Mouse (Mus musculus): ENCODE measurements around the gene Zfp941.

The Zfp941 gene

GRCm38 (mm10) chr7:140840750-140841735 lies 19.1 kb upstream of the Zfp941 start:
- DNase-seq, result no peak

GRCm38 (mm10) chr7:140839556-140839955 lies 17.6 kb upstream of the Zfp941 start:
- no peak for DNase-seq

GRCm38 (mm10) chr7:140836243-140837115 lies 14.5 kb upstream of the Zfp941 start:
- no peak for DNase-seq

DNA sequence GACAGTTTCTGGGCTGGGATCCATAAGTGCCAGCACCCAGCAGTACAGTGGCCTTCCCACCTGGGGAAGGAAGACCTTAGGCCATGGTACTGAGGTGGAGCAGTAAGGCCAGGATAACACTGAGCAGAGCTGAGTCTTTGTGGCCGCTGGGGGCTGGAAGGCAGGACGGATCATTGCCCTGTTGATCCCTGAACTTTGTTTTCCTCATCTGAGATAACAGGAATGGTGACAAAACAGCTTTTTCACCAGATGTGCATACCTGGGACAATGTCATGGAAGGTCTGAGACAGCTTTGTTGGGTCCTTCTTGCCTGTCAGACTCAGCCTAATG lies 13.7 kb upstream of the Zfp941 start:
- no peak for DNase-seq

- peak in 1 of 2 experiments; percentile 43 for DNase-seq
Measured at GRCm38 (mm10) chr7:140834968-140835757, 13.2 kb upstream of the Zfp941 start, which contains the start of gene Urah. Gene Urah, plus strand, starts transcription at chr7:140835018.

DNA sequence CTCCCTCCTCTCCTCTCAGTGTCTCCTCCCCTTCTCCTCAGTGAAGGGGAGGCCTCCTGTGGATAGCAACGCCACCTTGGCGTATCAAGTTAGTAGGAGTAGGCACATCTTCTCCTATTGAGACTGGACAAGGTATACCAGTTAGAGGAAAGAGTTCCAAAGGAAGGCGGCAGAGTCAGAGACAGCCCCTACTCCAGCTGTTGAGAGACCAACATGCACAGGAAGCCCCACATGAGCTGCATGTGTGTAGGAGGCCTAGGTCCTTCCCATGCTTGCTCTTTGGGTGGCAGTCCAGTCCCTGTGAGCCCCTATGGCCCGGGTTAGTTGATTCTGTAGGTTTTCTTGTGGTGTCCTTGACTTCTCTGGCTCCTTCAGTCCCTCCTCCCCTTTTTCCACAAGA lies 11.4 kb upstream of the Zfp941 start:
- no peak for DNase-seq

DNA sequence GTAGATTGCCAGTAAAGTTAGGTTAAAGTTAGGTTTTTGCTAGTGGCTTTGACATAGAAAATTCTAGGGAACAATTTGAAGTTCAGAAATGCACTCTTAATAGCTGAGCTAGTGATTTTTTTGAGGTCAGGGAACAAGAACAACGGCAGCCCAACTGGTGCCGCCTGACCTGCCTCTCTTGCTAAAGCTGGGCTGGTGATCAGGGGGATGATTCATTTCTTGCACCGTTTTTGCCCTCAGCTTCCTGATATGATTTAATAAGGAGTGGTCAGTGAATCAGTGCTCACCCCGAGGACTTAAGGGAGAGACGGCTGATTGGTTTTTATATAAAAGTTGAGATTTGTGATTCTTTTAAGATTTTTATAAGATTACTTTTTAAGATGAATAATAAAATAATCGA lies 9.5 kb upstream of the Zfp941 start:
- DNase-seq, result no peak

DNA sequence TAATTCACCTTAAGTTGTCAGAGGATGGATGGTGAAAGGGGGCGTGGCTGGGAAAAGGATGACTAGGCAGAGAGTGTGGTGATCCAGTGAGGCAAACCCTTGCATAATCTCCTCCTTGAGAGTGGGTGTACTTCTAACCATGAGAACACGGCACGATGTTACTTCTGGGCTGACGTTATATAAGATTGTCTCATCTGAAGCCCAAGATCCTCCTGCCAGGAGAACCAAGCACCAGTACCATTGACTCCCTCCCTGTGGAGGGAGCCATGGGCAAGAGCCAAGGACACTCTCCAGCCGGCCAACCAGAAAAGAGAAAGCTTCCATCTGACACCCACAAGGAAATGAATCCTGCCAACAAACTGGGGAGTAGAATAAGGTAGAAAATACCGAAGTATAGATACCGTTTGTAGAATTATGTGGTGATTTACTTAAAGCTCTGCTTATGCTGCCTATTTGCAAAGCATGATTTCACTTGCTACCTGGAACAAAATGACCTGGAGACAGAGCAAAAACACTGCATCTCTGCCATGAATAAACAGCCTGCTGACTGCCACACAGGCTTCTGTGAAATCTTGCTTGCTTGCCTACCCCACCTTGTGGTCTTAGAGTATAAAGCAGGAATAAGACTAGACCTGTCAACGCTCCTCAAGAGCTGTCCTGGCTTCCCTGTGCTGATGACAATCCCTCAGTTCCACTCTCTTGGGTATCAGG lies 6.3 kb upstream of the Zfp941 start:
- peak; percentile 77 to 78 for DNase-seq

DNA sequence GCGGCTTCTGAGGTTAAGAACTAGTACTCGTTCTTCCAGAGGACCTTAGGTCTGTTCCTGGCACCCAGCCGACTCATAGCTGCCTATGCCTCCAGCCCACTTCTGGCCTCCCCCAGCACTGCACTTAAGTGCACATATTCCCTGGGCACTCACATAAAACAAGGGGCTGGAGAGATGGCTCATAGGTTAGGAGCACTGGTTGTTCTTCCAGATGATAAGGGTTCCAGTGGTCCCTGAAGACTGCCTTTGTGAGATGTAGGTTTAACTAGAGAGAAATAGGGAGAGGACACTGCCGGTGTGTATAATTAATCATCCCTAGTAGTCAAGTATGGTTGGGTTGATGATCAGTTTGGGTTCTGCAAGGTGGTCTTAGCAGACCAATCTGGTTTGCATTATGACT lies 753 bp upstream of the Zfp941 start:
- peak in 1 of 2 experiments; percentile 32 for DNase-seq

DNA sequence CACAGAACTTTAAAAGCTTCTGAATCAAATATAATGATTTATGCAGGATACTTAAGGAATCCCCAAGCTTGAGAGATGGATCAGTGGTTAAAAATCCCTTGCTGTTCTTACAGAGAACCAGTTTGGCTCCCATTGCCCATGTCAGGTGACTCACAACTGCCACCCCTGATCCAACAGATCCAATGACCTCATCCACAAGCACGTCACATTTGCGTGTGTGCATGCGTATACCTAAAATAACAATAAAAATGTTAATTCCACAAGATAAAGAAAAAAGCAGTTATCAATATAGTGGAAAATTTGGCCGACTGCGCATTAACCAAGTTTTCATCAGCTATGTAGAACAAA lies 699 bp downstream of the Zfp941 start:
- DNase-seq, result peak in 1 of 2 experiments; percentile 30

DNA sequence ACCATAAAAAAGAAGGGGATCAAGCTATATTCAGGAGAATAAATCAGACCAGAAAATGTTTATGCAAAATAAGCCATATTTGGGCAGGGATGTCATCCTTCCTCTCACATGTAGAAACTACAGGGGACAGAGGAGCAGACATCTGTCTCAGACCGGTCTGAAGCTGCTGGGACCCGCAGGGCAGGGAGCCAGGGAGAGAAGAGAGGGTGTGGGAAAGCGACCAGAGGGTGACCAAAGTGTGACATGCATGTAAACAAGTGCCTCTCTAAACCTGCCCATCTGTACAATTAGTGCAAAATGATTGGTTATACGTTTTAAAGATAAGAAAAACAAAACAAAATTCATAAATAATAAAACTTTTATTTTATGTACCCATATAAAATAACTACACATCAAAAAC lies 1.8 kb downstream of the Zfp941 start:
- DNase-seq, result peak in 1 of 2 experiments; percentile 38

GRCm38 (mm10) chr7:140812850-140813249 lies 9.1 kb downstream of the Zfp941 start:
- DNase-seq, result no peak

- DNase-seq, result no peak
Measured at GRCm38 (mm10) chr7:140811714-140812113, 10.3 kb downstream of the Zfp941 start.

GRCm38 (mm10) chr7:140810496-140810895 lies 11.5 kb downstream of the Zfp941 start:
- no peak for DNase-seq

GRCm38 (mm10) chr7:140805704-140806103 lies 16.3 kb downstream of the Zfp941 start:
- DNase-seq, result peak; percentile 30 to 49

DNA sequence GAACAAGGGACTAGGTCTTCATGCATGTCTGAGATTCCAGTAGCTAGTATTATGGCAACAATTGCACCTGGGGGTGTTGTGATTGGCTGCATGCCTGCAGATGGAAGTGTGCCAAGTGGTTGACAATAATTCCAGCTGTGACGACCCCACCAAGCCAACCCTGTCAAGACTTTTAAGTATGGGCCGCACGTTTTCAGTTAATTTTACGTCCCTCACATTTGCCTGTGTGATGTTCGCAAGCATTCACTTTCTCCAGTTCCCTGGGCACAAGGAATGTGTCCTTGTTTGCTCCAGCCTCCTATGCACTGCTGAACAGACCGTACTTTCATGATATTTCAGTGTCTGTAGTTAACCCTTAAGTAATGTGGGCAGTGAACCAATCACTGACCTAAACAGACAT lies 19.3 kb downstream of the Zfp941 start:
- no peak for DNase-seq

- no peak for DNase-seq
Measured at GRCm38 (mm10) chr7:140798212-140798611, 23.8 kb downstream of the Zfp941 start.

DNA sequence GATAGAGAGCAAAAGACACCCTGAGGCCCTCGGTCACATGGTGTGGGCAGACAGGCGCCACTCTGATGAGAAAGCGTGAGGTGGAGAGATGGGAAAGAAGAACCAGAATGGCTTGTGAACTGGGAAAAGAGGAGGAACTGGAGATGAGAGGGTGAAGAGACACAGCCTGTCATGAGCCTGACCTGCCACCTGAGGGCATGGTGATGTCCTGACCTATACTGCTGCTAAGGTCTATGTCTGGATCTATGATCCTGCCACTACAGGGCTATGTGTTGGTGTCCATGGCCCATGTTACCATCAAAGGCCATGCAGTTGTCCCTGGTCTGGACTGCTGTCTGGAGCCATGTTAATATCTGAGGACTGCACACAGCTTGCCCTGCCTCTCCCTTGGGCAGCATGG lies 24.4 kb downstream of the Zfp941 start:
- DNase-seq, result no peak

DNA sequence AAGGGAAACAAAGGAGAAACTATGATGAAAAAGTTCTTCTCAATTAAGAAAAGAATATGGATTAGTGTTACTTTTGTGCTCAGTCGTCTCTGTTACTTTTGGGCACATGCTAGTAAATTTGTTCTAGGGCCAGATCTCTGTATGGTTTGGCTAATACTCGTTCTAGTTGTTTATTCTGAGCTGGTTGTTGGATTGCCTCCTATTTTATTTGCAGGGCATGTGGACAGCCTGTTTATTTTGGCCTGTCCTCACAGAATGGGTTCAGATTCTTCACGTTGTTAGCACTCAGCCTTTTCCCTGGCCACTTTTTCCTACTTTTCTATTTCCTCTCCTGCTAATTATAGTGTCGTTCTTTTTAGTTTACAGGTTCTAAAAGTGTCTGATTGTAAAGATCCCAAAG lies 28.4 kb downstream of the Zfp941 start:
- DNase-seq, result no peak

DNA sequence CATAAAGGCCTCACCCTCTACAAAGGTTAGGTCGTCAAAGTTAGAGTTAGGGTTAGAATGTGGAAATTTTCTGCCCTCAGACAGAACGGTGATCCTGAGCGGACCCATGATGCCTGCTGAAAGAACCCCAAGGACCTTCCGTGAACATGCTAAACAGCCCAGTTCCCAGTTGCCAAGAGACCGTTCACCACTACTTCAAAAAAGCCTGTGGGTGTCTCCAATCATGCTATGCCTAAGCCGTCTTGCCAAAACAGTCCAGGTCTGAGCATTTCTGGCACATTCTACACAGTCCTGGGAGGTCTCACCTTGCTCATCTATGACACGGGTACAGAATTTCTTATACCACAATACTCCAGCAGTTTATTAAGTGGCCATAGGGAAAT lies 33.9 kb downstream of the Zfp941 start:
- no peak for DNase-seq

- DNase-seq, result no peak
Measured at GRCm38 (mm10) chr7:140787406-140788052, 34.4 kb downstream of the Zfp941 start, which contains the start of gene Syce1. Gene Syce1, minus strand, starts transcription at chr7:140787852.

- DNase-seq, result no peak
Measured at GRCm38 (mm10) chr7:140780548-140780947, 41.4 kb downstream of the Zfp941 start.

Data from cerebellum, postnatal 14 days (tissue).